Mouse (Mus musculus): ENCODE data around the gene Upk2. TPM values are rescaled to one million over a fixed set of nuclear protein-coding genes. Genes with fewer than 3 reads are reported as not detected.

The Upk2 gene
- 661 and 670 TPM in 2 replicates for polyA plus RNA-seq (2015; fragmentation: Nextera tagmentation; extraction: Ambion mirVana)

DNA sequence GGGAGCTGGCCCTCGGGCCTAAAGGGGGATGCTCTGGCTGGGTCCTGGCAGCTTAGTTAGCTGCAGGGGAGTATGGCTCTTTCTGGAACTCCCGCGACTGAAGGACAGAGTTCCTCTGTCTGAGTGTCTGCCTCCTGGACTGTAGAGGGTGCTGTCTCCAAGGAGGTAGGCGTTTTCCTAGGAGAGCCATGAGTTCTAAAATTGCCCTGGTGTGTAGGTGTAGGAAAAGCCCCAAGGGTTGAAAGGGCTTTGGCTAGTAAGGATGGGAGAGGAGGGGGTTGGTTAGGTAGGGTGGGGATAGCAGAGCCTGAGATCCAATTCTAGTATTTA is at the start of gene Upk2:
Upk2 (minus strand) TSS at position 86 of the 330 bp plus-strand sequence.

DNA sequence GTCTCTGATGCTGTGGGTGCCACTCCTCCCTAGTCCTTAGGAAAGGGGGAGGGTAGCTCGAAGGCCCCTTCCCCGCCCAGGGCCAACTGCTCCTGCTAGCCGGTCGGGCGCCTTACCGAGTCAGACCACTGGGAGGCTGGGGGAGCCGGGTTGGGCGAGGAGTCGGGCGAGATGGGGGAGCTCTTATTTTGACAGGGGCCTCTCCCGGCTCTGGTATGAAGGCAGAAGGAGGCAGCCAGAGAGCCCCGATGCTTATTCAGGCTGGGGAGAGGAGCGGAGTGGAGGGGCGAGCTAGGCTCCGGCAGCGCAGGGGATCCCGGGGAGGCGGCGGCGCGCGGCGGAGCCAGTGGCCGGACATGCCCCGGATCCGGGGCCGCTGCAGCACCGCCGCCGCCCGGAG is 27.8 kb upstream of the Upk2 start, which contains the start of gene Bcl9l:
Bcl9l (plus strand) TSS at position 274 of the 400 bp plus-strand sequence.

DNA sequence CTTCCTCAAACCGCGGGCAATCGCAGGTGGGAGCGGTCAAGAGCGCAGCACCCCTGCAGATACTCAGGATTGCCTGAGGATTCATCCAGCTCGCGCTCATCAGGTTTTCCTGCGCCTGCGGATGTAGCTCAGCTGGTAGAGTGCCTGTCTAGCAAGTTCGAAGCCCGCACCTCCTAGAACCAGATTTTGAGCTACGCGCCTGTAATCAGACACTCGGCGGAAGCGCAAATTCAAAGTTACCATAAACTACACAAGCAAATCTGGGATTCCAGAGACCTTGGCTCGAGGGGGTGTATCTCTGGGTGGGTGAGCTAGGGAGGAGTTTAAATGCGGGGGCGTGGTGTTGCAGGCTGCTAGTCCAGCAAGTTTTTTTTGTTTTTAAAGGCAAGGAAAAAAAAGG is 13.8 kb downstream of the Upk2 start, which contains the start of gene Foxr1:
Foxr1 (minus strand) TSS at position 176 of the 400 bp plus-strand sequence.

DNA sequence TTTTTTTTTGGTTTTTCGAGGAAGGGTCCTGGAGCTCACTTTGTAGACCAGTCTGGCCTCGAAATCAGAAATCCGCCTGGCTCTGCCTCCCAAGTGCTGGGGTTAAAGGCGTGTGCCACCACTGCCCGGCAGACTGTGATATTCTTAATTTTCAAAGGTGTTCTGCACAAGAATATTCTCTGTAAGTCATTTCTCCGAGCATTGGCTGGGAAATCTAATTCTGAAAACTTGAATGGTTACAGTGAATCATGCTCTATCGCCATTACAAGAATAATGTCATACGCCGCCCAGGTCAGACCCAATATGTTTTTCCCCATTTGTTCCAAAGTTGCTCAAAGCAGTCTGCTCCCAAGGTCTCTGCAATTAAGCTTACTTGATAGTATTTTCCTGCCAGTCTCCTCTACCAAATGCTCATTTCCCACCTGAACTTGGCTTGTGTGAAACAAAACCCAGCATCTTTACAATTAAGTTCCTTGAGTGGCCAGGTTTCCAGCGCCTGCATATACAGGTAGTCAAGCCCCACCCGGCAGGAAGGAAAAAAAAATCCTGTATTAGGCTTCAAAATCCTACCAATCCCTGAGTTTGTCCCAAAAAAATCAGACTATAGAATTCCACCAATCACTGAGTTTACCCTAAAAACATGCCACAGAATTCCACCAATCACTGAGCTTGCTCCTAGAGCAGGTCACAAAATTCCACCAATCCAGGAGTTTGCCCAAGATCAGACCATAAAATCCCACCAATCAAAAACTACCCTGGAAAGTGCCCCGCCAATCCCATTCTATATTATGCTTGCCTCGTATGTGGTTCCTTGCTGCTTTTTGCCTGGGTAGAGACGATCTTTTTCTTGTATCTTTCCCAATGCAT is 36.0 kb downstream of the Upk2 start, which contains the start of gene Ccdc84:
Ccdc84 (minus strand) TSS at position 51 of the 867 bp plus-strand sequence.

DNA sequence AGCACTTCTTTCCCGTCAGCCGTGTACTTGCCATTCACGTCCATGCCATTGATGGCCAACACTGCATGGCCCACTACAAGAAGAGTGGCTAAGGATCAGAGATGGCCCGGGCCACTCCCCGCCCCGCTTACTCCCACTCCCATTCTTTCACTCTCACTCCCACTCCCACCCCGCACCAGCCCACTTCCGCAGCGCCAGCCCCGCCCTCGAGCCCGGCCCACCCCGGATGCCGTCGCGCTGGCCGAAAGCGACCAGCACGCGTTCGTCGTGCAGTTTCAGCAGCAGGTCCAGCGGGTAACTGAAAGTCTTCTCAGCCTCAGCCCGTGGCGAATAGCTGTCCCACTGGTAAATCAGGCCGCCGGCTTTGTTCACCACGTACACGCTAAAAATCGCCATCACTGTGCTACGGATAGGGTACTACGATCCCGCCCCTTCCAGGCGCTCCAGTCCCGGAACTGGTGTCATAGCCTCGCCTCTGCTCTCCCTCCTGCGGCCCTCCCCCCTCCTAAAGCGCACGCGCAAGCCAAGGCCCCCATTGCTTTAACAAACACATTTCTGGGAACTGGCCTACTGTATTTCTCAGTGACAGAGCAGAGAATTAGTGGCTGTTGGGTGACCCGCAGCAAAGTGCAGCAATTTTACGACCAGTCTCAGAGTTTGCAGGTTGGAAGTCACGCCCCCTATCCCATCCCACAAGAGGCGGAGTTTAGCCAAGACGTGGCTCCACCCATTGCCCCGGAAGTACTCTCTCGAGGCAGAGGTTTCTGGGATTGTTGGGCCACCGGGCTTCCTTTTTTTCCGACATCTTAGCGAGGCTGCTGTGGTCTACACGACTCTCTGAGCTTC is 47.6 kb downstream of the Upk2 start, which contains the start of the genes Rps25 and Trappc4:
Rps25 (plus strand) TSS at position 234 of the 846 bp plus-strand sequence.
Trappc4 (minus strand) TSS at position 695 of the 846 bp plus-strand sequence.

Other genes starting within 250 kb of the Upk2 start
- gene Cbl, start 220.9 kb downstream of the Upk2 start, polyA plus RNA-seq (2015; fragmentation: Nextera tagmentation; extraction: Ambion mirVana): 7.7 and 7.9 TPM in 2 replicates
- gene Ccdc153, start 214.3 kb downstream of the Upk2 start, polyA plus RNA-seq (2015; fragmentation: Nextera tagmentation; extraction: Ambion mirVana): not detected in 2 replicates
- not detected in 2 replicates for gene Pdzd3, start 203.5 kb downstream of the Upk2 start, polyA plus RNA-seq (2015; fragmentation: Nextera tagmentation; extraction: Ambion mirVana)
- 11.7 and 13.2 TPM in 2 replicates for gene Nlrx1, start 186.4 kb downstream of the Upk2 start, polyA plus RNA-seq (2015; fragmentation: Nextera tagmentation; extraction: Ambion mirVana)
- 1.2 and 1.5 TPM in 2 replicates for gene Abcg4, start 166.4 kb downstream of the Upk2 start, polyA plus RNA-seq (2015; fragmentation: Nextera tagmentation; extraction: Ambion mirVana)
- 9.8 and 10.6 TPM in 2 replicates for gene Hinfp, start 149.3 kb downstream of the Upk2 start, polyA plus RNA-seq (2015; fragmentation: Nextera tagmentation; extraction: Ambion mirVana)
- gene C2cd2l, start 134.7 kb downstream of the Upk2 start, polyA plus RNA-seq (2015; fragmentation: Nextera tagmentation; extraction: Ambion mirVana): 9.5 and 10.0 TPM in 2 replicates
- gene Dpagt1, start 129.0 kb downstream of the Upk2 start, polyA plus RNA-seq (2015; fragmentation: Nextera tagmentation; extraction: Ambion mirVana): 20.0 and 21.4 TPM in 2 replicates
- 62.3 and 83.5 TPM in 2 replicates for gene H2afx, start 120.3 kb downstream of the Upk2 start, polyA plus RNA-seq (2015; fragmentation: Nextera tagmentation; extraction: Ambion mirVana)
- gene Hmbs, start 110.7 kb downstream of the Upk2 start, polyA plus RNA-seq (2015; fragmentation: Nextera tagmentation; extraction: Ambion mirVana): 55.1 and 55.2 TPM in 2 replicates
- 14.4 and 16.1 TPM in 2 replicates for gene Vps11, start 93.3 kb downstream of the Upk2 start, polyA plus RNA-seq (2015; fragmentation: Nextera tagmentation; extraction: Ambion mirVana)
- gene Hyou1, start 75.5 kb downstream of the Upk2 start, polyA plus RNA-seq (2015; fragmentation: Nextera tagmentation; extraction: Ambion mirVana): 10.8 and 13.7 TPM in 2 replicates
- 10.6 and 11.6 TPM in 2 replicates for gene Slc37a4, start 58.1 kb downstream of the Upk2 start, polyA plus RNA-seq (2015; fragmentation: Nextera tagmentation; extraction: Ambion mirVana)
- gene Rps25, start 47.8 kb downstream of the Upk2 start, polyA plus RNA-seq (2015; fragmentation: Nextera tagmentation; extraction: Ambion mirVana): 1,915 and 2,054 TPM in 2 replicates
- 76.5 and 84.1 TPM in 2 replicates for gene Trappc4, start 47.4 kb downstream of the Upk2 start, polyA plus RNA-seq (2015; fragmentation: Nextera tagmentation; extraction: Ambion mirVana)
- gene Ccdc84, start 36.4 kb downstream of the Upk2 start, polyA plus RNA-seq (2015; fragmentation: Nextera tagmentation; extraction: Ambion mirVana): 12.5 TPM in 2 replicates
- gene Foxr1, start 13.8 kb downstream of the Upk2 start, polyA plus RNA-seq (2015; fragmentation: Nextera tagmentation; extraction: Ambion mirVana): not detected in 2 replicates
- 6.9 and 7.5 TPM in 2 replicates for gene Bcl9l, start 27.8 kb upstream of the Upk2 start, polyA plus RNA-seq (2015; fragmentation: Nextera tagmentation; extraction: Ambion mirVana)
- gene Cxcr5, start 106.9 kb upstream of the Upk2 start, polyA plus RNA-seq (2015; fragmentation: Nextera tagmentation; extraction: Ambion mirVana): 0.13 and 0.19 TPM in 2 replicates
- gene Ddx6, start 149.9 kb upstream of the Upk2 start, polyA plus RNA-seq (2015; fragmentation: Nextera tagmentation; extraction: Ambion mirVana): 10.2 and 11.2 TPM in 2 replicates
- gene Treh, start 218.3 kb upstream of the Upk2 start, polyA plus RNA-seq (2015; fragmentation: Nextera tagmentation; extraction: Ambion mirVana): not detected in 2 replicates